Mouse (Mus musculus) limb, embryonic 14.5 days (tissue): ENCODE results near the gene Vwf. TPM values are rescaled to one million over a fixed set of nuclear protein-coding genes. Genes with fewer than 3 reads are reported as not detected.

Source experiments
- ATAC-seq: fragments of 200-750 bp; cut with Nextera tagmentation; 2 replicates; pipeline ENCODE4 v1.8.0; 2017; ENCODE audit warnings: low read depth, moderate number of reproducible peaks, moderate TSS enrichment; ENCODE audit not compliant: low FRiP score
- DNase-seq: peaks from one replicate; pipeline ENCODE4 v3.0.0-alpha.2; 2015; ENCODE audit warnings: low spot score
- H3K27ac ChIP-seq: fragments of 300-500 bp; sonication (generic); replicated peaks from 2 replicates; pipeline ENCODE4 v1.5.1; 2014; ENCODE audit warnings: low read depth, mild to moderate bottlenecking, low read length, moderate library complexity, mixed read lengths
- H3K27me3 ChIP-seq: fragments of 300-500 bp; sonication (generic); 2 replicates; pipeline ENCODE4 v1.6.1; 2014; ENCODE audit warnings: low read length, mixed read lengths; ENCODE audit not compliant: control insufficient read depth, insufficient read depth
- H3K36me3 ChIP-seq: fragments of 300-500 bp; sonication (generic); 2 replicates; pipeline ENCODE4 v1.6.1; 2014; ENCODE audit warnings: mild to moderate bottlenecking, low read length, moderate library complexity, mixed read lengths; ENCODE audit not compliant: control insufficient read depth, insufficient read depth
- H3K4me1 ChIP-seq: fragments of 300-500 bp; sonication (generic); 2 replicates; pipeline ENCODE4 v1.6.1; 2014; ENCODE audit warnings: antibody characterized with exemption, low read length, mixed read lengths; ENCODE audit not compliant: control insufficient read depth, insufficient read depth
- H3K4me2 ChIP-seq: fragments of 300-500 bp; sonication (generic); replicated peaks from 2 replicates; pipeline ENCODE4 v1.6.1; 2014; ENCODE audit warnings: low read depth, mild to moderate bottlenecking, low read length, moderate library complexity; ENCODE audit not compliant: severe bottlenecking
- H3K4me3 ChIP-seq: fragments of 300-500 bp; sonication (generic); replicated peaks from 2 replicates; pipeline ENCODE4 v1.5.1; 2014; ENCODE audit warnings: low read length
- H3K9ac ChIP-seq: fragments of 300-500 bp; sonication (generic); 2 replicates; pipeline ENCODE4 v1.6.1; 2014; ENCODE audit warnings: mild to moderate bottlenecking, low read depth, low read length, moderate library complexity; ENCODE audit not compliant: severe bottlenecking
- H3K9me3 ChIP-seq: fragments of 300-500 bp; sonication (generic); 2 replicates; pipeline ENCODE4 v1.6.1; 2016; ENCODE audit warnings: low read length; ENCODE audit not compliant: control insufficient read depth
- POLR2A ChIP-seq: fragments of 200-500 bp; IDR thresholded peaks from 2 replicates; pipeline ENCODE4 v1.8.0; 2012; ENCODE audit warnings: inconsistent platforms, mild to moderate bottlenecking, moderate library complexity, borderline replicate concordance; ENCODE audit not compliant: insufficient read depth, insufficient read length; ENCODE audit errors: extremely low read depth
- WGBS: fragments of 180-500 bp; shearing (Covaris S2); extraction: QIAGEN DNeasy Blood & Tissue Kit; methylation state at CpG from one replicate; pipeline ENCODE4 v1.1.7; 2014; 5-methylcytosine and 5-hydroxymethylcytosine counted together
- polyA plus RNA-seq, 2 experiments: library from polyadenylated mRNA; depleted of rRNA in 1 of 2; stranded (reverse) in 1 of 2; unstranded in 1 of 2; fragments of >200 nt; fragmentation: Nextera tagmentation in 1 of 2; extraction: Ambion mirVana in 1 of 2; gene quantifications; 2 replicates each; pipeline versions ENCODE4 v1.2.1 to v1.2.3; 2012 to 2014

Vwf gene
- polyA plus RNA-seq, 2 experiments, result 11.2 to 12.0 TPM

- no peak overlapping the region for H3K4me3 ChIP-seq
- no peaks in the 10 kb centered on the region for H3K36me3 ChIP-seq
- H3K27me3 ChIP-seq, result no peaks in the 10 kb centered on the region
- no peak for ATAC-seq
- no peak overlapping the region for H3K9ac ChIP-seq
- no peaks in the 10 kb centered on the region for H3K9me3 ChIP-seq
- TF ChIP-seq POLR2A, result no peak
- H3K4me2 ChIP-seq, result no peak overlapping the region
- no peaks in the 10 kb centered on the region for H3K4me1 ChIP-seq
- WGBS, result 35% methylated on average over 5 of the region's 5 CpGs
- H3K27ac ChIP-seq, result no peak overlapping the region
- no peak for DNase-seq
Observed at GRCm38 (mm10) chr6:125521558-125522193, 24.9 kb upstream of the Vwf start.

- Histone ChIP-seq H3K4me3 (no peak overlapping the region), H3K9ac (no peak overlapping the region), H3K4me2 (no peak overlapping the region), H3K9me3 (no peaks in the 10 kb centered on the region), H3K27me3 (no peaks in the 10 kb centered on the region), H3K4me1 (no peaks in the 10 kb centered on the region), H3K36me3 (no peaks in the 10 kb centered on the region), H3K27ac (no peak overlapping the region)
- DNase-seq (no peak), ATAC-seq (no peak)
- WGBS, result 81% methylated on average over 6 of the region's 6 CpGs
- no peak for TF ChIP-seq POLR2A
Observed at GRCm38 (mm10) chr6:125524027-125524426, 22.5 kb upstream of the Vwf start.

- no peaks in the 10 kb centered on the region for H3K27me3 ChIP-seq
- TF ChIP-seq POLR2A, result no peak
- 66% methylated on average over 3 of the region's 3 CpGs for WGBS
- H3K9me3 ChIP-seq, result no peaks in the 10 kb centered on the region
- ATAC-seq (no peak), DNase-seq (no peak)
- H3K4me1 ChIP-seq, result no peaks in the 10 kb centered on the region
- no peak overlapping the region for H3K9ac ChIP-seq
- no peak overlapping the region for H3K27ac ChIP-seq
- H3K36me3 ChIP-seq, result no peaks in the 10 kb centered on the region
- H3K4me3 ChIP-seq, result no peak overlapping the region
- H3K4me2 ChIP-seq, result no peak overlapping the region
Observed at GRCm38 (mm10) chr6:125526066-125526465, 20.5 kb upstream of the Vwf start.

GRCm38 (mm10) chr6:125528614-125529200 is 17.9 kb upstream of the Vwf start:
- 80% methylated on average over 9 of the region's 9 CpGs for WGBS
- no peaks in the 10 kb centered on the region for H3K36me3 ChIP-seq
- no peak for DNase-seq
- no peaks in the 10 kb centered on the region for H3K4me1 ChIP-seq
- H3K27me3 ChIP-seq, result no peaks in the 10 kb centered on the region
- no peak overlapping the region for H3K4me2 ChIP-seq
- no peak overlapping the region for H3K27ac ChIP-seq
- no peak overlapping the region for H3K4me3 ChIP-seq
- no peak overlapping the region for H3K9ac ChIP-seq
- no peak for ATAC-seq
- no peaks in the 10 kb centered on the region for H3K9me3 ChIP-seq
- no peak for TF ChIP-seq POLR2A

GRCm38 (mm10) chr6:125529479-125529878 is 17.1 kb upstream of the Vwf start:
- ATAC-seq, result no peak
- Histone ChIP-seq H3K9me3 (no peaks in the 10 kb centered on the region), H3K36me3 (no peaks in the 10 kb centered on the region), H3K4me3 (no peak overlapping the region), H3K27ac (no peak overlapping the region), H3K4me1 (no peaks in the 10 kb centered on the region), H3K27me3 (no peaks in the 10 kb centered on the region), H3K4me2 (no peak overlapping the region), H3K9ac (no peak overlapping the region)
- TF ChIP-seq POLR2A, result no peak
- WGBS, result 88% methylated on average over 5 of the region's 5 CpGs
- no peak for DNase-seq
